Mouse (Mus musculus) left cerebral cortex, adult 2 months (tissue): ENCODE measurements at regions not wholly inside any gene's neighbourhood (a gene's known extent, or its start where the extent isn't known, plus 50 kb on each side); places are given as distances from the start of the nearest gene placed in this dataset.

ENCODE experiments used
- DNase-seq, 2 experiments: peaks; one replicate each; pipeline ENCODE4 v3.0.0; 2021 to 2022; ENCODE audit warnings: low spot score in 2 of 2, mixed read lengths in 1 of 2; ENCODE audit errors: extremely low spot score in 1 of 2
- H3K27ac ChIP-seq: fragments of 200-600 bp; 2 replicates; pipeline ENCODE4 v1.8.1; 2022
- H3K4me3 ChIP-seq: fragments of 200-600 bp; 2 replicates; pipeline ENCODE4 v1.8.1; 2022
- CTCF ChIP-seq: fragments of 200-600 bp; IDR thresholded peaks from 2 replicates; pipeline ENCODE4 v1.8.1; 2022; ENCODE audit warnings: antibody characterized with exemption, mild to moderate bottlenecking, moderate library complexity
- intact Hi-C: fragments of 180-260 bp; cut with DNase I; formaldehyde crosslinking; loops from one replicate; pipeline ENCODE4 v1.15.1; 2025

GRCm38 (mm10) chr7:119291442-119291841, 107.0 kb upstream of the Gpr139 start:
- intact Hi-C loops: no loop called here
- no peak for TF ChIP-seq CTCF
- DNase-seq: no peak
- Histone ChIP-seq H3K27ac (no peak overlapping the region), H3K4me3 (no peak overlapping the region)

DNA sequence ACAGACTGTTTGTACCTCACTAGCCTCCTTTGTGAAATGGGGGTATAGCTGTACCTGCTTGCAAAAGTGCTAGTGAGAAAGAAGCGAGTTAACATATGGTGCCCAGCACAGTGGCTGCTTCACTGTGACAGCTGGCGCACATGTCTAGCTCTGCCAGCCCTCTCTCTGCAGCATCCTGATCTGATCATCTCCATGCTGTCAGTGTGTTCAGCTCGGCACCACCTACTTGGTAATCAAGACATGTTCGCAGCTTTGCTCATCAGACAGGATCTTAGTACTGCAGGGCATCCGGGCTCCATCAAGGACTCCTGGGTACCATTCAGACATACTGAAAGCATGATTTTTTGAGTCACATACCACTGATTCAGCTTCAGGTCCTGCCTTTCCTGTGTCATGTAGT, 100.9 kb upstream of the Gpr139 start:
- Histone ChIP-seq H3K4me3 (no peak overlapping the region), H3K27ac (no peak overlapping the region)
- TF ChIP-seq CTCF: no peak
- DNase-seq: peak in 1 of 2 experiments; percentile 9
- intact Hi-C loops: no loop called here

GRCm38 (mm10) chr7:119279896-119280661, 95.7 kb upstream of the Gpr139 start:
- intact Hi-C loops: no loop called here
- TF ChIP-seq CTCF: no peak
- DNase-seq: no peak
- Histone ChIP-seq H3K4me3 (no peak overlapping the region), H3K27ac (no peak overlapping the region)

GRCm38 (mm10) chr7:119272621-119273020, 88.2 kb upstream of the Gpr139 start:
- no peak for TF ChIP-seq CTCF
- DNase-seq: no peak
- intact Hi-C loops: no loop called here
- Histone ChIP-seq H3K4me3 (no peak overlapping the region), H3K27ac (no peak overlapping the region)

DNA sequence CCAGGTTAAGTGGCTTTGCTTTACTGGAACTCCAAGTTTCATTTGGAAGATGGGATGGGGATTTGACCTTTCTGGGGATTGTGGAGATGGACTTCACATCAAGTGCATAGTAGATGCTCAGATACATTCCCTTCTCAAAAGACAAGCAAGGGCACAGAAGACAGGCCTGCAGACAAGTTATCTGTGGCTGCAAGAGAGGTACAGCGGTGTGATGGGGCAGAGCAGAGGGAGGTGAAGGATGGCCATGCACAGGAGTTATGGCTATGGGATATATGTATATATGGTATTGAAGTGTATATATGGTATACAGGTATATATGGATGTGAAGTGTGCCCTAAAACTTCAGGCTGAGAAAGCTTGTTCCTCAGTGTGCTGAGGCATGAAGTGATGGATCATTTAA, 87.0 kb upstream of the Gpr139 start:
- intact Hi-C loops: no loop called here
- DNase-seq: no peak
- no peak for TF ChIP-seq CTCF
- Histone ChIP-seq H3K27ac (no peak overlapping the region), H3K4me3 (no peak overlapping the region)

DNA sequence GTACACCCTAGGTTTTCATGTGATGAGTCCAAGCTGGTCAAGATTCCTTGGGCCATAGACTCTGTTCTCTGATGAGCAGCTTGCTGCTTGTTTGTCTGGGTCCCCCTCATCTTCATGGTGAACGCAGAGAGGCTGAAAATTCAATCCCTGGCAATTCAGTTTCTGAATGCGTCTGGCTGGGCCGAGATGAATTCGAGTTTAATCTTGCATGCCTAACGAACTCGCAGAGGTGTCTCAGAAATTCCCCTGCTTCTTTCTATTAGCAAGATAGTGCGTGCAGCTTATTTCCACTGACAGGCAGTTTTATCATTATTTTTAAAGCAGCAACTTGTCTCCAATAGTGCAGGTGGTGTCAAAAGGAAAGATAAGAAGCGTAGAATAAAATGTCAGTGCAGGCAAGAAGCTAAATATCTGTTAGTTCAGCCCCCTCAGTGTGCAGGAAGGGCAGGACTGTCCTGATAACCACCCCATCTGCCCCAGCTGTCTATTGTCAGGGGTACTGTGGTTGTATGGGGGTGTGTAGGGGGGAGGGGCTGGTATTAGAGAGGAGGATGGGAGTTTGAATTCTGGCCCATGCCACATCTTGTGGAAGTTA, 86.5 kb upstream of the Gpr139 start:
- no peak overlapping the region for H3K4me3 ChIP-seq
- no peak overlapping the region for H3K27ac ChIP-seq
- no peak for TF ChIP-seq CTCF
- intact Hi-C loops: no loop called here
- DNase-seq: no peak

DNA sequence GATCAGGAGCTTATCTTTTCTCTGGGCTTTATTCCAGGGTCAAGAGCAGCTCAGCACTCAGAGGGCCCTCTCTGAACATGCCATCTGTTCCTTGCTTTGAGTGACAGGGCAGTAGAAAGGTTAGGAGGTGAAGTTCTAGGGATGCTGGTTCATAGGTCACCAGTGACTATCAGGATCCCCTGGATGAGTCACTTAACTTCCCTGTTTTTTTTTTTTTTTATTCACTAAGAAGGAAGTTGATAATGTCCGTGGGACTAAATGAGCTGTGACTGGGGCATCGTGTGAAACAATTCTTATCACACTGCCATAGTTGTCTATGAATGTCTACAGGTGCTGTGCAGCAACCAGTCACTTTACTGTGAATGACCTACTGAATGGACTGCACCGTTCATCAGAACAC, 73.8 kb upstream of the Gpr139 start:
- DNase-seq: no peak
- TF ChIP-seq CTCF: no peak
- no peak overlapping the region for H3K4me3 ChIP-seq
- H3K27ac ChIP-seq: no peak overlapping the region
- intact Hi-C loops: no loop called here

DNA sequence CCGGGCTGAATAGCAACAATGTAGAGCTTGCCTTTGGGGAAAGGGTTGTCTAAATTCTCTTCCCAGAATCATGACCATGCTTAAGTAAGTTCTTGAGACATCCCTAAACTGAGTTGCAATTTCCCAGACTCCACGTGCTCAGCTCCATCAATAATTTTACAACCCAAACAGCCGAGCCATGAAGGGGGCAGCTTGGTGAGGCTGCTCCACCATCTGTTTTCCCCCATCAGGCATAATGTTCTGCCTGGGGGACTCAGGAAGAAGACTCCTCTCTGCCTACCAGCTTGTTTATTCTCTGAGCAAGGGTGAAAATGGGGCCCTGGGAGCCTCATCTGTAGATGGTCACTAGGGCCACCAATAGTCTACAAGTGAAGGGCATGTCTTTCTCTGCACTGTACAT, 72.5 kb upstream of the Gpr139 start:
- no peak overlapping the region for H3K4me3 ChIP-seq
- DNase-seq: no peak
- TF ChIP-seq CTCF: no peak
- intact Hi-C loops: no loop called here
- H3K27ac ChIP-seq: no peak overlapping the region

- TF ChIP-seq CTCF: no peak
- no peak overlapping the region for H3K27ac ChIP-seq
- no peak overlapping the region for H3K4me3 ChIP-seq
- intact Hi-C loops: no loop called here
- DNase-seq: no peak
Observed at GRCm38 (mm10) chr7:119252742-119253141, 68.3 kb upstream of the Gpr139 start.

- H3K4me3 ChIP-seq: no peak overlapping the region
- no peak for DNase-seq
- no peak overlapping the region for H3K27ac ChIP-seq
- intact Hi-C loops: no loop called here
- TF ChIP-seq CTCF: no peak
Observed at GRCm38 (mm10) chr7:119251679-119252078, 67.3 kb upstream of the Gpr139 start.

DNA sequence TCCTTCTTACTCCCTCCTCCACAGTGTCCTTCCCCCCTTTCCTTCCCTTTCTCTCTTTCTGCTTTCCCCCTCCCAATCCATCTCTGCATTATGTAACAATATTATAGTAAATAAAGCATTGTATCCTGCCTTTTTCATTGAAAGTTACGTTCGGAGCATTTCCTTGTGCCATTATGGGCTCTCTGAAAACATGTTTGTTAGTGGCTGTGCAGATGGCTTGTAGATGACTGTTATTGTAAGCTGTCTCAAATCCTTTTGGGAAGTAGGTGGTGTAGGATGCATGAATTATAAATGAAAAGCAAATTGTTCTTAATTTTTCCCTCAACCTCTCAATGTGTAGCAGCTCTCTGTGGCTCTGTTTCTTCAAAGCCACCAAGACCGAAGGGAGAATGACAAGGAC, 66.0 kb upstream of the Gpr139 start:
- Histone ChIP-seq H3K27ac (no peak overlapping the region), H3K4me3 (no peak overlapping the region)
- no peak for DNase-seq
- no peak for TF ChIP-seq CTCF
- intact Hi-C loops: no loop called here

DNA sequence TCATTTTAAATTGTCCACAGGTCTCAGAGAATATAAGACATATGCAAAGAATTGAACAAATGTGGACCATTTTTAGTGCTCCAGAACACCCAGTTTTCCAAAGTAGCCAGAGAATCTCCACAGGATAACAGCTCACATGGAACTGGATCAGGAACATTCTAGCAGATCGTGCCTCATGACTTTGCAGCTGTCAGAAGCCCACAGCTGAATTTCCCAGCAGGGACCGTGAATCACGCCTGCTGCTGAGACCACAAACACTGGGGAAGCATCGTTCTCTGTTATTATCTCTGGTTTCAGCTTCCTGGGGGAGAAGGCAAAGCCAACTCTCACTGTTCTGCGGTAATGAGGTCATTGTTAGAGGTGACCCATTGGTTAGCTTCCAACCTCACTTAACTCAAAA, 60.4 kb upstream of the Gpr139 start:
- Histone ChIP-seq H3K4me3 (no peak overlapping the region), H3K27ac (no peak overlapping the region)
- intact Hi-C loops: no loop called here
- TF ChIP-seq CTCF: no peak
- DNase-seq: no peak

DNA sequence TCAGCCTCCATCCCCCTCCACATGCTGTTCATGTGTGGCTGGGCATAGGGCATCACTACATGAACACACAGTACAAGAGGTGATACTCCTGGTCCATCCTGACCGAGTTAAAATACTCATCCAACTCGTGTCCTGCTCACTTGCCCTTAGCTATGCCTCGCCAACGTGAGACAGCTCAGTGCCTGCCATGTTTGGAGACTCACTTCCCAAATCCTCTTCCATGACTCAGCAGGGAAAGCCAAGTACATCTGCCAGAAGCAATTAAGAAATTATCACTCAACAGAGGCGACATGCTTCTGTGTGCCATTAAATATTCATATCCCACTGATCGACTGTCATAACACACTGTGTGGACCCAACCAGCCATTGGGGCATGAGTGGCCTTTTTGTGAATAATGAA, 51.9 kb upstream of the Gpr139 start:
- no peak for TF ChIP-seq CTCF
- Histone ChIP-seq H3K27ac (no peak overlapping the region), H3K4me3 (no peak overlapping the region)
- intact Hi-C loops: no loop called here
- no peak for DNase-seq
